Mouse (Mus musculus): ENCODE measurements around the gene Rps11.
"Not testable (repeated sequence)": the region's sequence is repeated elsewhere in the genome, so short reads cannot be mapped to it uniquely, and the experiment has no call there.

The Rps11 gene

GRCm38 (mm10) chr7:45154096-45154992 is 30.1 kb upstream of the Rps11 start, which contains the start of the genes Pih1d1 and Aldh16a1:
Gene Pih1d1, plus strand, starts transcription at chr7:45154303.
Gene Aldh16a1, minus strand, starts transcription at chr7:45154584.
- DNase-seq (ENCODE audit: low spot score in 2 of 2): peak; percentile 98

- no peak for DNase-seq (ENCODE audit: low spot score in 2 of 2)
Observed at GRCm38 (mm10) chr7:45153586-45153985, 29.3 kb upstream of the Rps11 start.

- not testable (repeated sequence) for DNase-seq (ENCODE audit: low spot score in 2 of 2)
Observed at GRCm38 (mm10) chr7:45153052-45153451, 28.8 kb upstream of the Rps11 start.

GRCm38 (mm10) chr7:45151303-45151702 is 27.1 kb upstream of the Rps11 start:
- no peak for DNase-seq (ENCODE audit: low spot score in 2 of 2)

GRCm38 (mm10) chr7:45150321-45150720 is 26.1 kb upstream of the Rps11 start:
- DNase-seq (ENCODE audit: low spot score in 2 of 2): no peak

- no peak for DNase-seq (ENCODE audit: low spot score in 2 of 2)
Observed at GRCm38 (mm10) chr7:45149545-45149944, 25.3 kb upstream of the Rps11 start.

- DNase-seq (ENCODE audit: low spot score in 2 of 2): no peak
Observed at GRCm38 (mm10) chr7:45148534-45149098, 24.4 kb upstream of the Rps11 start.

GRCm38 (mm10) chr7:45147899-45148298 is 23.7 kb upstream of the Rps11 start:
- no peak for DNase-seq (ENCODE audit: low spot score in 2 of 2)

- no peak for DNase-seq (ENCODE audit: low spot score in 2 of 2)
Observed at GRCm38 (mm10) chr7:45147267-45147666, 23.0 kb upstream of the Rps11 start.

- DNase-seq (ENCODE audit: low spot score in 2 of 2): no peak
Observed at GRCm38 (mm10) chr7:45145460-45145859, 21.2 kb upstream of the Rps11 start.

GRCm38 (mm10) chr7:45144368-45145174 is 20.3 kb upstream of the Rps11 start:
- no peak for DNase-seq (ENCODE audit: low spot score in 2 of 2)

GRCm38 (mm10) chr7:45141914-45142313 is 17.7 kb upstream of the Rps11 start:
- DNase-seq (ENCODE audit: low spot score in 2 of 2): no peak

- DNase-seq (ENCODE audit: low spot score in 2 of 2): no peak
Observed at GRCm38 (mm10) chr7:45141319-45141718, 17.1 kb upstream of the Rps11 start.

GRCm38 (mm10) chr7:45139904-45140723 is 15.9 kb upstream of the Rps11 start:
- no peak for DNase-seq (ENCODE audit: low spot score in 2 of 2)

GRCm38 (mm10) chr7:45138403-45138802 is 14.2 kb upstream of the Rps11 start:
- no peak for DNase-seq (ENCODE audit: low spot score in 2 of 2)

GRCm38 (mm10) chr7:45137171-45138006 is 13.2 kb upstream of the Rps11 start:
- no peak for DNase-seq (ENCODE audit: low spot score in 2 of 2)

- DNase-seq (ENCODE audit: low spot score in 2 of 2): peak; percentile 90
Observed at GRCm38 (mm10) chr7:45135993-45136567, 11.8 kb upstream of the Rps11 start, which contains the start of the genes Gm45713 and Flt3l. Gene Gm45713, minus strand, starts transcription at chr7:45136231. Gene Flt3l, minus strand, starts transcription at chr7:45136432.

GRCm38 (mm10) chr7:45135370-45135769 is 11.1 kb upstream of the Rps11 start:
- DNase-seq (ENCODE audit: low spot score in 2 of 2): no peak

- DNase-seq (ENCODE audit: low spot score in 2 of 2): peak; percentile 48 to 50
Observed at GRCm38 (mm10) chr7:45134544-45135026, 10.3 kb upstream of the Rps11 start.

Measured in natural killer cell, adult 2 months (primary cell).